Mouse (Mus musculus) ES-Bruce4 (cell line): Measurements from ENCODE around the gene Dexi. TPM values are rescaled to one million over a fixed set of nuclear protein-coding genes. Genes with fewer than 3 reads are reported as not detected.
A peak's percentile ranks its signal among the peaks of the same experiment; 100 is the strongest.

ENCODE experiments used
- H3K27ac ChIP-seq: 2 replicates; pipeline ENCODE4 v1.5.1; 2012; ENCODE audit warnings: low read length, inconsistent platforms; ENCODE audit not compliant: insufficient read depth
- H3K27me3 ChIP-seq: 2 replicates; pipeline ENCODE4 v1.6.1; 2012; ENCODE audit warnings: mild to moderate bottlenecking, low read length, inconsistent platforms; ENCODE audit not compliant: control insufficient read depth, poor library complexity, insufficient read depth, severe bottlenecking
- H3K36me3 ChIP-seq: 2 replicates; pipeline ENCODE4 v1.6.1; 2012; ENCODE audit warnings: inconsistent platforms, mild to moderate bottlenecking, low read length, moderate library complexity; ENCODE audit not compliant: control insufficient read depth, poor library complexity, insufficient read depth, severe bottlenecking
- H3K4me1 ChIP-seq: one replicate; pipeline ENCODE4 v1.8.1; 2011; ENCODE audit warnings: low read length; ENCODE audit not compliant: control insufficient read depth, insufficient read depth
- H3K4me3 ChIP-seq: 2 replicates; pipeline ENCODE4 v1.5.1; 2011; ENCODE audit warnings: low read depth, mild to moderate bottlenecking, low read length
- H3K9ac ChIP-seq: 2 replicates; pipeline ENCODE4 v1.6.1; 2012; ENCODE audit warnings: low read depth, mild to moderate bottlenecking, inconsistent platforms; ENCODE audit not compliant: poor library complexity, severe bottlenecking
- H3K9me3 ChIP-seq: replicated peaks from 2 replicates; pipeline ENCODE4 v1.6.1; 2012; ENCODE audit warnings: mild to moderate bottlenecking, low read length, inconsistent platforms; ENCODE audit not compliant: control insufficient read depth, poor library complexity, insufficient read depth, severe bottlenecking
- CTCF ChIP-seq: IDR thresholded peaks from one replicate; pipeline ENCODE4 v1.8.1; 2011; ENCODE audit warnings: low read depth, low read length
- EP300 ChIP-seq: IDR thresholded peaks from 2 replicates; pipeline ENCODE4 v1.6.1; 2011; ENCODE audit warnings: low read depth, low read length; ENCODE audit not compliant: insufficient read depth
- POLR2A ChIP-seq: IDR thresholded peaks from one replicate; pipeline ENCODE4 v1.8.1; 2011; ENCODE audit warnings: low read length; ENCODE audit not compliant: insufficient read depth
- polyA plus RNA-seq: library from polyadenylated mRNA; stranded (reverse); fragments of >200 nt; gene quantifications from 2 replicates; pipeline ENCODE4 v1.2.4, GENCODE M21; 2011; ENCODE audit warnings: low read depth; ENCODE audit not compliant: missing spikeins, insufficient read depth, insufficient read length

Dexi gene
- polyA plus RNA-seq, 1 experiment = 7.0 TPM

DNA sequence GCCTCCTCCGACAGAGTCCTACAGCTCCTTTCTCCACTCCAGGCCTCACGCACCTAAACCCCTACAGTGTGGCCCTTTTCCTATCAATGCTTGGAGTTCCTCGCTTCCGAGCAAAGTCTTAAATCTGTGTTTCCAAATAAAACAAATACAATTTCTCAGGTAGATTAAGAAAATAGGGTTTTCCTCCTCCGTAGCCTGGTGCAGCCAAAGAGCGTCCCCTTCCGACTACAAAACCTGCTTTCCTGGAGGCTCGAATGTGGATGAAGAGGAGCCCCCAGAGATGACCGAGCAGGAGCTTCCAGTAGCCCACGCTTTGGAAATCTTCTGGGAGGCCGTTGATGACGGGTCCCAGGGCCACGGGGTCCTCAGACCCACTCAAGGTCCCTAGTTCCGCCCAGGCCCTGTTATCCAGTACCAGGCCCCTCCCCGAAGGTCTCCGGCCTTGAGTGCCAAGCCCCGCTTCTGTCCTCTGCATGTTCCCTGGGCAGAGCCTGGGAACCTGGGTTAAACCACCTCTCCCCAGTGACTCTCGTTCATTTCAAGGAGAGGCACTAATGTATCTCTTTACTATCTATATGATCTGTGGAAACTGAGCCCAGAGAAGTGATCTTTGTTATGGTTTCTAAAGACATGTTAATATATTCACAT lies 52.2 kb downstream of the Dexi start:
- Histone ChIP-seq H3K9me3 (no peaks in the 10 kb centered on the region), H3K36me3 (no peaks in the 10 kb centered on the region), H3K27me3 (0 out of 2 replicates have a peak, but pooled peaks cover 2% of the 10 kb centered on the region), H3K4me3 (no peak overlapping the region), H3K27ac (no peak overlapping the region), H3K9ac (no peak overlapping the region), H3K4me1 (no peaks in the 10 kb centered on the region)
- TF ChIP-seq POLR2A (no peak), EP300 (no peak)

DNA sequence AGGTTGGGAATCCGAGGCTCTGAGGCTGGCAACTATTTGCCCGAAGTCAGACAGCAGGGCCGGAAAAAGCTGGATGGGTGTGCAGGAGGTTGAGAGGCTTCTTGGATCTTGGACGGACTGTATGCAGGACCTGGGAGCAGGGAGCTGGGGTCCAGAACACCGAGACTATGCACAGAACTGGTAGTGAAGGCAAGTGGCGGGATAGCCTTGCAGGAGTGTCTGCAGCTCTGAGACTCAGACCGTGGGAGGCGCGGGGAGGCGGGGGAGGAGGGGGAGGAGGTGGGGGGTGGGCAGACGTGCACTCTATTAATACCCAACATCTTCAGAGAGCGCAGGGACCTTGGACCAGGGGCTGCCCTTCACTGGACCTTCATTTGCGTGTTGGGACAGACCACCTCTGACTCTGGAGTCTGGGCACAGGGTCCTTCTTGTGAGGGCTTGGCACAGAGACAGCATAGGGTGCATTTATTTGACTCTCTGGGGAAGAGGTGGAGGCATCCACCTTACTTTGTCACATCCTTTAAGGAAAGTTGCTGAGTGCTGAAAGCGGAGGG lies 52.9 kb downstream of the Dexi start:
- H3K36me3 ChIP-seq = no peaks in the 10 kb centered on the region
- 0 out of 2 replicates have a peak, but pooled peaks cover 2% of the 10 kb centered on the region for H3K27me3 ChIP-seq
- H3K9ac ChIP-seq = peak overlapping the region; percentile 35; the same call in 1 of the 2 replicates
- H3K9me3 ChIP-seq = no peaks in the 10 kb centered on the region
- H3K27ac ChIP-seq = no peak overlapping the region
- no peaks in the 10 kb centered on the region for H3K4me1 ChIP-seq
- H3K4me3 ChIP-seq = peak overlapping the region; percentile 30
- TF ChIP-seq CTCF (no peak), POLR2A (no peak), EP300 (no peak)

DNA sequence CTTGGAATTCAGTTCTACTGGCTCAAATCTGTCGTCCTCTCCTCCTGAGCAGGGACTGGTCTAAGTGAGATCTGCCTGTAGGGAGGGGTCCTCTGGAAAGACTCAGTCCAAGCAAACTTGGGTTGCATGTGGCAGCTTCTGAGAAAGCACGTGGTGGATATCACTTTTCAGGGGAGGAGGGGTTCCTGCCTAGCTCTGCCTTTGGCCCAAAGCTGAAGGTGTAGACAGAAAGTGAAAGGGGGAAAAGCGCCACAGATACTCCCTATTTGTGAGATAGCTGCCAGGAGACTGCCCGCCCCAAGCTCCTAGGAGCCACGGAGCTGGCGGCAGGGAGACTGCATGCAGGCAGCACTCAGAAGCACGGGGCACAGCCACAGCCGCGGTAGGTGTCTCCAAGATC lies 53.4 kb downstream of the Dexi start:
- Histone ChIP-seq H3K27me3 (0 out of 2 replicates have a peak, but pooled peaks cover 2% of the 10 kb centered on the region), H3K4me3 (peak overlapping the region; percentile 30), H3K9ac (peak overlapping the region; percentile 35; the same call in 1 of the 2 replicates), H3K36me3 (no peaks in the 10 kb centered on the region), H3K9me3 (no peaks in the 10 kb centered on the region), H3K27ac (no peak overlapping the region), H3K4me1 (no peaks in the 10 kb centered on the region)
- TF ChIP-seq CTCF = no peak
- no peak for TF ChIP-seq POLR2A
- no peak for TF ChIP-seq EP300

- Histone ChIP-seq H3K27ac (no peak overlapping the region), H3K36me3 (no peaks in the 10 kb centered on the region), H3K27me3 (0 out of 2 replicates have a peak, but pooled peaks cover 2% of the 10 kb centered on the region), H3K4me3 (no peak overlapping the region), H3K9ac (no peak overlapping the region), H3K9me3 (no peaks in the 10 kb centered on the region), H3K4me1 (no peaks in the 10 kb centered on the region)
- TF ChIP-seq CTCF (no peak), POLR2A (no peak), EP300 (no peak)
Observed at GRCm38 (mm10) chr16:10488769-10489481, 53.9 kb downstream of the Dexi start.

DNA sequence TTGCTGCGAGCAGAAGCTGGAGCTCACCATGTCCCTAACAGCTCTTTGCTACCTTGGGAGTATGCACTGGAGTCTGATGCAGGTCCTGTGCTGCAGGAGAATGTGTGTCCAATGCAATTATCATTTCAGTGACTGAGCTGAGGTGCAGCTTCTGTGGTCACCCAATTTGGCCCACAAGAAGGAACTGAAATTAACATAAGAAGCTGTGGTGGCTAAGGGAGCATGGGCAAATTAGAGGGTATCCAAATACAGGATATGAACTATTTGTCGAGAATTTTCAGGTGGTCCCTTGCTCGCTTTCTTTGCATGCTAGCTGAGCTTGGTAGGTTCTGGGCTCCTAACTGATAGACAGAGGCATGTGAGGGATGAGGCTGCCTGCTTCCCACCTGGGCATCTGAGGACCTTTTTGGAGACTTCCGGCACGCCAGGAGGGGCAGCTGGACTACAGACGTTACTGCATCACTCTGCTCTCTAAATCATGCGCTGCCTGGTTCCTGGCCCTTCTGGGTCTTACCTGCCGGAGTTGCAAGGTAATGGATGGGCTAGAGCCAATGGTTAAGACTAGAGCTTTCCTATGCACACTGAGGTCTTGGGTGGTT lies 54.9 kb downstream of the Dexi start:
- Histone ChIP-seq H3K9me3 (no peaks in the 10 kb centered on the region), H3K9ac (no peak overlapping the region), H3K4me1 (no peaks in the 10 kb centered on the region), H3K27me3 (0 out of 2 replicates have a peak, but pooled peaks cover 2% of the 10 kb centered on the region), H3K4me3 (no peak overlapping the region), H3K27ac (no peak overlapping the region), H3K36me3 (no peaks in the 10 kb centered on the region)
- no peak for TF ChIP-seq EP300
- no peak for TF ChIP-seq POLR2A
- TF ChIP-seq CTCF = no peak

DNA sequence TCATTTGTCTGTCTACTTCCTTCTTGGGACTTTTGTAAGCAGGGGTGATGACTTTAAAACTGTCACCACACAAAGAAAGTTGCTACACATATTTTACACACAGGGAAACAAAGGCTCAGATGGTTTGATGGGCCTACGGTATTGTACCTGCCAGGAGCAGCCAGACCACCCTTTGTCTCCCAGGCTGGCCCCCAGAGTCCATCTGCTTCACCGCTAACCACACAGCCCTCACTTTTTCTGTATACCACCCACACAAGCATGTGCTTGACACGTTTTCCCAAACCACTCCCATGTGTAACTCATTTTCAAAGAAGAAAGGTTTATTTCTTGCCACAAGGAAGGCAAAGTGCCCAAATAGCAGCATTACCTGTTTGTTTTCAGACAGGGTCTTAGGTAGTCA lies 55.9 kb downstream of the Dexi start:
- Histone ChIP-seq H3K4me3 (no peak overlapping the region), H3K36me3 (no peaks in the 10 kb centered on the region), H3K9ac (no peak overlapping the region), H3K27me3 (0 out of 2 replicates have a peak, but pooled peaks cover 2% of the 10 kb centered on the region), H3K4me1 (no peaks in the 10 kb centered on the region), H3K27ac (no peak overlapping the region), H3K9me3 (no peaks in the 10 kb centered on the region)
- TF ChIP-seq CTCF = no peak
- TF ChIP-seq EP300 = no peak
